Mouse (Mus musculus): Measurements from ENCODE around the gene Jam2. TPM values are rescaled to one million over a fixed set of nuclear protein-coding genes. Genes with fewer than 3 reads are reported as not detected.

Gene Jam2
- polyA plus RNA-seq, 1 experiment from 2014 or later: 5.9 TPM

DNA sequence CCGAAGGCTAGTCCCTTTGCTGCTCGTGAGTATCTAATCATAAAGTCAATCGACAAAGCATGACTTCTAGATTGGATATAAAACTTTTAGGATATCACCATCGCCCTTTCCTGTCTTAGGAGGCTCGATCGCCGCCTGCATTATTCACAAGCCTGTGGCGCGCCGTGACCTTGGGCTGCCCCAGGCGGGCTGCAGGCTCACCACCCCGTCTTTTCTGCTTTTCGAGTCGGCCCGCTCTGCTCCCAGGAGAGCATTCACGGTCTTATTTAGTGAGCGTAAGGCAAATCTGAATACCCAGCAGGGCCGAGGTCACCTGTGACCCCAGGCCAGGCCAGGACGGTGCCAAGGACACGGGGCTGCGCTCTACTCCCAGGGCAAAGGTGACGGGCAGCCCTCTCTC lies 60.4 kb downstream of the Jam2 start:
- H3K27me3 ChIP-seq (replicated peaks; ENCODE audit: control insufficient read depth, insufficient read depth, low read length): no peaks in the 10 kb centered on the region
- peak overlapping the region; percentile 100 for H3K4me3 ChIP-seq (ENCODE audit: low read depth, low read length)
- peak overlapping the region; percentile 99 for H3K9ac ChIP-seq (ENCODE audit: low read depth, low read length)
- H3K27ac ChIP-seq (ENCODE audit: low read depth, low read length): peak overlapping the region; percentile 99
- peaks cover 6% of the 10 kb centered on the region; the same call in 1 of the 2 replicates for H3K4me1 ChIP-seq (replicated peaks; ENCODE audit: control insufficient read depth, insufficient read depth, low read length)
- no peak for TF ChIP-seq CTCF (IDR thresholded peaks at IDR 0.05; ENCODE audit: low read depth)
- peak overlapping the region; percentile 77 for H3K4me2 ChIP-seq (replicated peaks; ENCODE audit: low read depth)
- peaks cover 20% of the 10 kb centered on the region for H3K36me3 ChIP-seq (ENCODE audit: control insufficient read depth, insufficient read depth)
- no peak for ATAC-seq
- under 1% methylated on average over 22 of the region's 22 CpGs for whole genome bisulfite sequencing
- H3K9me3 ChIP-seq (ENCODE audit: control insufficient read depth): no peaks in the 10 kb centered on the region

DNA sequence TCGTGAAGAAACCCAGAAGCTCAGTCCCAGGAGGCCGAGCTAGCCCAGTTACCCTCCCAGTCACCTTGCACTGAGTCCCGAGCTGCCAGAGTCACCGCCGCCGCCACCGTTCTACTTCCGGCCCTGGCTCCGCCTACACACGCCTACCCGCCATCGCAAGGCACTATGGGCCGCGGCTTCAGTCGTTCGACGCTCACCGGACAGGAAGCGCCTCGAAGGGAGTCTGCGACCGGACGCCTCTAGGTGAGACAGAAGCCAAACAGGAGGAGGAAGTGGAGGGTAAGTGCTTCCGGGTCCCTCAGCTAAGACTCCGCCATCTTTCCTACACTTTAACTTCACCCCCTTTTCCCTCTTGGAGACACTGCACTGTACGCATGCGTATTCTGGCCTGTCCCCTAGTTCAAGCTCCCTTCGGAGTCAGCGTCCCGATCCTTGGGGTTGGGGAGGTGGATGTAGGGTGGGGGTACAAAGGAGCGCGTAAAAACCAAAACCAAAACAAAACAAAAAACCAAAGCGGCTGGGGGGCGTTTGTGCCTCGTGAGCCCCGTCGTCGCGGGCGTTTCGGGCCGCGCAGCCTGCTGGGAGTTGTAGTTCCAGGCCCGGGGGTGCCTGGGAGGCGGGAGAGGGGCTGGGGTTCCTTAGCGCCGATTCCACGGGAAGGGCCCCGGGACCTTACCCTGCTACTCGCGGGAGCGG lies 61.0 kb downstream of the Jam2 start, which contains the start of gene Gabpa:
Gabpa (plus strand) TSS at position 181 of the 696 bp plus-strand sequence.
- Histone ChIP-seq H3K4me2 (replicated peaks; ENCODE audit: low read depth) (peak within 1 kb of the TSS; percentile 77), H3K27ac (ENCODE audit: low read depth, low read length) (peak within 1 kb of the TSS; percentile 99), H3K4me1 (replicated peaks; ENCODE audit: control insufficient read depth, insufficient read depth, low read length) (peaks cover 6% of the 10 kb centered on the region; the same call in 1 of the 2 replicates), H3K4me3 (ENCODE audit: low read depth, low read length) (peak within 1 kb of the TSS; percentile 100), H3K36me3 (ENCODE audit: control insufficient read depth, insufficient read depth) (peaks cover 17% of the 10 kb centered on the region), H3K27me3 (replicated peaks; ENCODE audit: control insufficient read depth, insufficient read depth, low read length) (no peaks in the 10 kb centered on the region), H3K9ac (ENCODE audit: low read depth, low read length) (peak within 1 kb of the TSS; percentile 99), H3K9me3 (ENCODE audit: control insufficient read depth) (no peaks in the 10 kb centered on the region)
- 0 out of 2 replicates have a peak, but pooled peaks have one; percentile 3 for TF ChIP-seq CTCF (IDR thresholded peaks at IDR 0.05; ENCODE audit: low read depth)
- peak; percentile 98 for ATAC-seq
- under 1% methylated on average over 50 of the region's 52 CpGs for WGBS

DNA sequence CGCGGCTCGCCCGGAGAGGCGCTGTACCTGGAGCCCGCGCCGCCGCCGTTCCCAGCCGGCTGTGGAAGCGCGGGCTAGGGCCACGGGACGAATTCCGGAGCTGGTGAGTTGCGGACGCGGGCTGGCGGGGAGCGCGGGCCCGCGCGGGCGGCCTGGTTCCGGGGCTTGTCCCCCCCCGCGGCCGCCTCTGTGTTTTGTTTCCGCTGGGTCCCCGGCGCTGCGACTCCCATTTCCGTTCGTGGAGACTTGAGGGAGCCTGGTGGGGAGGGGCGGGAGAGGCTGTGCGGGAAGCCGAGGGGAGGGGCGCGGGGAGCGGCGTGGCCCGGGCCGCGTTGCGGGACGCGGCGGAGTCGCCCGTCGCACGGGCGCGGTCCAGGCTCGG lies 61.5 kb downstream of the Jam2 start, which contains the start of gene Atp5j:
Atp5j (minus strand) TSS at position 185 of the 382 bp plus-strand sequence.
- H3K4me1 ChIP-seq (replicated peaks; ENCODE audit: control insufficient read depth, insufficient read depth, low read length): peaks cover 6% of the 10 kb centered on the region; the same call in 1 of the 2 replicates
- TF ChIP-seq CTCF (IDR thresholded peaks at IDR 0.05; ENCODE audit: low read depth): no peak; the same call in 1 of the 2 replicates
- peak within 1 kb of the TSS; percentile 100 for H3K4me3 ChIP-seq (ENCODE audit: low read depth, low read length)
- peak within 1 kb of the TSS; percentile 77 for H3K4me2 ChIP-seq (replicated peaks; ENCODE audit: low read depth)
- peak within 1 kb of the TSS; percentile 99 for H3K27ac ChIP-seq (ENCODE audit: low read depth, low read length)
- peak; percentile 24; the same call in 1 of the 2 replicates for ATAC-seq
- under 1% methylated on average over 56 of the region's 57 CpGs for WGBS
- H3K36me3 ChIP-seq (ENCODE audit: control insufficient read depth, insufficient read depth): peaks cover 14% of the 10 kb centered on the region
- H3K27me3 ChIP-seq (replicated peaks; ENCODE audit: control insufficient read depth, insufficient read depth, low read length): no peaks in the 10 kb centered on the region
- peak within 1 kb of the TSS; percentile 99 for H3K9ac ChIP-seq (ENCODE audit: low read depth, low read length)
- H3K9me3 ChIP-seq (ENCODE audit: control insufficient read depth): no peaks in the 10 kb centered on the region

DNA sequence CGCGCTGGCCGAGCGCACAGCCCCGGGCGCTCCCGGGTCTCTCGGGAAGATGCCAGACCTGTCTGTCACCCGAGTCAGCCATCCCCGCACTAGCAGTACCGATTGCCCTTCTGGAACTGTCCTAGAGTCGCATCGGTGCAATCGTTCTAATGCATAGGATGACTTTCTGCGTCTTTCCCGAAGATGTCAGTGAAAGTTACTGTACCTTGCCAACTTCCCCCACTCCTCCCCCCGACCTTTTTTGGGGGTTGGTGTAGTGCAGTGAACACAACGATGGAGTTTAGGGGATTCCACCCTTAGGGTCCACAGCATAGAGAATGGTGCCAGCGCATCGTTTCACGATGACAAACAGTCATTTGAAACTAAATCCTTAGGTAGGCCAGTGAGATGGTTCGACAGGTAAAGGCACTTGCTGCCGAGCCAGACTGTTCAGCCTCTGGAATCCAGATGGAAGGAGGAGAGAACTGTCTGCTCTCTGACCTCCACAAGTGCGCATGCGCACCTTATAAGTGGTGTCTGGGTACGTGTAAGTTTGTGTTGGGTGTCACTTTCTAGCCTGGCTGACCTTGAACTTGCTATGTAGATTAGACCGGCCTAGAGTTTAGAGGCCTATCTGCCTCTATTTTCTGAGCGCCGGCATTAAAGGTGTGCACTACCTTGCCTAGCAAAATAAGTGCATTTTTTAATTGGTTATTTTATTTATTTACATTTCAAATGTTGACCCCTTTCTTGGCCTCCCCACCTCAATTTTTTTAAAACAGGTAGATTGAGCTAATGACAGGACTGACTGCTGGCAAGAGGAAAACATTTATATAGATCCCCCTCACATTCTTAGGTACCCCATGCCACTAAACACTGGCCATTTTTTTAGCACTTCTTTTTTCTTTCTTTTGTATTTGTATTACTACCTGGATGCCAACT lies 62.2 kb downstream of the Jam2 start:
- no peak for TF ChIP-seq CTCF (IDR thresholded peaks at IDR 0.05; ENCODE audit: low read depth)
- peaks cover 6% of the 10 kb centered on the region; the same call in 1 of the 2 replicates for H3K4me1 ChIP-seq (replicated peaks; ENCODE audit: control insufficient read depth, insufficient read depth, low read length)
- H3K27ac ChIP-seq (ENCODE audit: low read depth, low read length): peak overlapping the region; percentile 99
- 4% methylated on average over 29 of the region's 29 CpGs for WGBS
- H3K4me2 ChIP-seq (replicated peaks; ENCODE audit: low read depth): peak overlapping the region; percentile 77
- H3K9me3 ChIP-seq (ENCODE audit: control insufficient read depth): no peaks in the 10 kb centered on the region
- peak overlapping the region; percentile 99 for H3K9ac ChIP-seq (ENCODE audit: low read depth, low read length)
- no peaks in the 10 kb centered on the region for H3K27me3 ChIP-seq (replicated peaks; ENCODE audit: control insufficient read depth, insufficient read depth, low read length)
- no peak; the same call in none of the 2 replicates for ATAC-seq
- H3K4me3 ChIP-seq (ENCODE audit: low read depth, low read length): peak overlapping the region; percentile 100
- H3K36me3 ChIP-seq (ENCODE audit: control insufficient read depth, insufficient read depth): peaks cover 12% of the 10 kb centered on the region

DNA sequence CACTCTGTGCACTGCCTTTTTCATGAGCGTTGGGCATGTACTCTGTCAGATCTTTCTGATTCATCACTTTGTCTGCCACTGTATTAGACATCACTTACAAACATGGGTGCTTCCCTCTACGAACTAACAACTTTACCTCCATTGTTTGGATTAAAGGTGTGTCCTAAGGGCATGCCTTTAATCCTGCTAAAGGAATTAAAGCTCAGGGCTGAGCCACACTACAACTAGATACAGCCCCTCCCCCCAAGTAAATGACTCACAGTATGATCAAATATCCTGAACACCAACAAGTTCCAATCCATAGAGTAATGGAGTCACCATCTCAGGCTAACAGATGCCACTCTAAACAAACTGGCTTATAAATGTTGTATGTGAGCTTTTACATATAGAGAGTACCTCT lies 64.7 kb downstream of the Jam2 start:
- H3K4me3 ChIP-seq (ENCODE audit: low read depth, low read length): no peak overlapping the region
- TF ChIP-seq CTCF (IDR thresholded peaks at IDR 0.05; ENCODE audit: low read depth): no peak
- H3K27ac ChIP-seq (ENCODE audit: low read depth, low read length): no peak overlapping the region
- peaks cover 14% of the 10 kb centered on the region for H3K36me3 ChIP-seq (ENCODE audit: control insufficient read depth, insufficient read depth)
- H3K9me3 ChIP-seq (ENCODE audit: control insufficient read depth): no peaks in the 10 kb centered on the region
- WGBS: 70% methylated on average over 2 of the region's 2 CpGs
- H3K4me2 ChIP-seq (replicated peaks; ENCODE audit: low read depth): no peak overlapping the region
- H3K4me1 ChIP-seq (replicated peaks; ENCODE audit: control insufficient read depth, insufficient read depth, low read length): peaks cover 3% of the 10 kb centered on the region; the same call in 1 of the 2 replicates
- ATAC-seq: no peak
- H3K27me3 ChIP-seq (replicated peaks; ENCODE audit: control insufficient read depth, insufficient read depth, low read length): no peaks in the 10 kb centered on the region
- H3K9ac ChIP-seq (ENCODE audit: low read depth, low read length): no peak overlapping the region

DNA sequence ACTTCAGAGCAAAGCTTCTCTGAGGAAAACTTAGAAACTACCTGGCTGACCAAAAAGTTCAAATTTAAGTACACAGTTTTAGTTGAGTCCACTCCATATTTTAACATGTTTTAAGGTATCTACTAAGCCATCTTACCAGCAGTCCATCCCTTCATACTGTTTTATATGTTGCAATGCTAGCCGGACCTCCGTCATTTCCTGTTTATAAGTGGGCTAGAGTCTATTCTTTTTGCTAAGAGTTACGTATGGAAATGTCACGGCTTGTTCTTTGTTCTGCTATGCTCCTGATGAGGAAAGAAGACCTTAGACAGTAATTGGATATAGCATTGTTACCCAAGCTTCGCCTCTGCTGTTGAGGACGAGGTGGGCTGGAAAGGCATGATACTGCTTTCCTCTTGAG lies 79.6 kb downstream of the Jam2 start:
- H3K36me3 ChIP-seq (ENCODE audit: control insufficient read depth, insufficient read depth): peaks cover 47% of the 10 kb centered on the region
- no peaks in the 10 kb centered on the region for H3K27me3 ChIP-seq (replicated peaks; ENCODE audit: control insufficient read depth, insufficient read depth, low read length)
- TF ChIP-seq CTCF (IDR thresholded peaks at IDR 0.05; ENCODE audit: low read depth): no peak
- H3K4me2 ChIP-seq (replicated peaks; ENCODE audit: low read depth): no peak overlapping the region
- no peak for ATAC-seq
- no peaks in the 10 kb centered on the region for H3K4me1 ChIP-seq (replicated peaks; ENCODE audit: control insufficient read depth, insufficient read depth, low read length)
- no peak overlapping the region for H3K27ac ChIP-seq (ENCODE audit: low read depth, low read length)
- no peak overlapping the region for H3K9ac ChIP-seq (ENCODE audit: low read depth, low read length)
- no peaks in the 10 kb centered on the region for H3K9me3 ChIP-seq (ENCODE audit: control insufficient read depth)
- H3K4me3 ChIP-seq (ENCODE audit: low read depth, low read length): no peak overlapping the region
- WGBS: 81% methylated on average over 6 of the region's 6 CpGs
